Mouse (Mus musculus): ENCODE measurements around the gene Unc13a. TPM values are rescaled to one million over a fixed set of nuclear protein-coding genes. Genes with fewer than 3 reads are reported as not detected.

Unc13a gene
- polyA plus RNA-seq, 1 experiment = 1.6 TPM

- Histone ChIP-seq H3K36me3 (ENCODE audit: control insufficient read depth, insufficient read depth, low read length) (no peaks in the 10 kb centered on the region), H3K27me3 (ENCODE audit: control insufficient read depth, insufficient read depth, low read length) (peaks cover 17% of the 10 kb centered on the region), H3K4me3 (ENCODE audit: low read depth, low read length) (no peak overlapping the region), H3K27ac (ENCODE audit: insufficient read depth, low read depth, low read length) (no peak overlapping the region), H3K4me1 (ENCODE audit: control insufficient read depth, insufficient read depth, insufficient read length, low read length) (peaks cover 9% of the 10 kb centered on the region)
- TF ChIP-seq POLR2A (IDR thresholded peaks at IDR 0.05; ENCODE audit: low read depth, low read length) = no peak
- TF ChIP-seq CTCF (IDR thresholded peaks at IDR 0.05; ENCODE audit: extremely low read depth, insufficient read length, insufficient replicate concordance, low read depth, low read length) = no peak
- WGBS = 25% methylated on average over 8 of the region's 9 CpGs
These were observed 13.7 kb downstream of the Unc13a start for GRCm38 (mm10) chr8:71657816-71658215.

- 2% methylated on average over 24 of the region's 24 CpGs for WGBS
- Histone ChIP-seq H3K27ac (ENCODE audit: insufficient read depth, low read depth, low read length) (no peak overlapping the region), H3K36me3 (ENCODE audit: control insufficient read depth, insufficient read depth, low read length) (no peaks in the 10 kb centered on the region), H3K4me3 (ENCODE audit: low read depth, low read length) (no peak overlapping the region), H3K27me3 (ENCODE audit: control insufficient read depth, insufficient read depth, low read length) (peaks cover 14% of the 10 kb centered on the region), H3K4me1 (ENCODE audit: control insufficient read depth, insufficient read depth, insufficient read length, low read length) (peaks cover 9% of the 10 kb centered on the region)
- TF ChIP-seq CTCF (IDR thresholded peaks at IDR 0.05; ENCODE audit: extremely low read depth, insufficient read length, insufficient replicate concordance, low read depth, low read length) (no peak), POLR2A (IDR thresholded peaks at IDR 0.05; ENCODE audit: low read depth, low read length) (no peak)
These were observed 17.0 kb downstream of the Unc13a start for GRCm38 (mm10) chr8:71654600-71654999.

- 78% methylated on average over 9 of the region's 9 CpGs for WGBS
- no peak overlapping the region for H3K4me3 ChIP-seq (ENCODE audit: low read depth, low read length)
- TF ChIP-seq CTCF (IDR thresholded peaks at IDR 0.05; ENCODE audit: extremely low read depth, insufficient read length, insufficient replicate concordance, low read depth, low read length) (no peak), POLR2A (IDR thresholded peaks at IDR 0.05; ENCODE audit: low read depth, low read length) (no peak)
- H3K36me3 ChIP-seq (ENCODE audit: control insufficient read depth, insufficient read depth, low read length) = no peaks in the 10 kb centered on the region
- H3K4me1 ChIP-seq (ENCODE audit: control insufficient read depth, insufficient read depth, insufficient read length, low read length) = no peaks in the 10 kb centered on the region
- H3K27ac ChIP-seq (ENCODE audit: insufficient read depth, low read depth, low read length) = no peak overlapping the region
- H3K27me3 ChIP-seq (ENCODE audit: control insufficient read depth, insufficient read depth, low read length) = no peaks in the 10 kb centered on the region
These were observed 26.0 kb downstream of the Unc13a start for GRCm38 (mm10) chr8:71645510-71645909.

GRCm38 (mm10) chr8:71639318-71639717 is 32.2 kb downstream of the Unc13a start:
- 74% methylated on average over 4 of the region's 4 CpGs for WGBS
- no peak overlapping the region for H3K27ac ChIP-seq (ENCODE audit: insufficient read depth, low read depth, low read length)
- TF ChIP-seq POLR2A (IDR thresholded peaks at IDR 0.05; ENCODE audit: low read depth, low read length) = no peak
- no peak for TF ChIP-seq CTCF (IDR thresholded peaks at IDR 0.05; ENCODE audit: extremely low read depth, insufficient read length, insufficient replicate concordance, low read depth, low read length)

GRCm38 (mm10) chr8:71638321-71638720 is 33.2 kb downstream of the Unc13a start:
- Histone ChIP-seq H3K4me3 (ENCODE audit: low read depth, low read length) (no peak overlapping the region), H3K4me1 (ENCODE audit: control insufficient read depth, insufficient read depth, insufficient read length, low read length) (no peaks in the 10 kb centered on the region; the same call in 1 of the 2 replicates), H3K27me3 (ENCODE audit: control insufficient read depth, insufficient read depth, low read length) (no peaks in the 10 kb centered on the region), H3K36me3 (ENCODE audit: control insufficient read depth, insufficient read depth, low read length) (no peaks in the 10 kb centered on the region), H3K27ac (ENCODE audit: insufficient read depth, low read depth, low read length) (no peak overlapping the region)
- TF ChIP-seq CTCF (IDR thresholded peaks at IDR 0.05; ENCODE audit: extremely low read depth, insufficient read length, insufficient replicate concordance, low read depth, low read length) = no peak
- TF ChIP-seq POLR2A (IDR thresholded peaks at IDR 0.05; ENCODE audit: low read depth, low read length) = no peak
- 66% methylated on average over 6 of the region's 6 CpGs for WGBS

More at GRCm38 (mm10) chr8:71639318-71639717, 32.2 kb downstream of the Unc13a start:
- Histone ChIP-seq H3K36me3 (ENCODE audit: control insufficient read depth, insufficient read depth, low read length) (no peaks in the 10 kb centered on the region), H3K4me3 (ENCODE audit: low read depth, low read length) (no peak overlapping the region), H3K27me3 (ENCODE audit: control insufficient read depth, insufficient read depth, low read length) (no peaks in the 10 kb centered on the region), H3K4me1 (ENCODE audit: control insufficient read depth, insufficient read depth, insufficient read length, low read length) (no peaks in the 10 kb centered on the region; the same call in 1 of the 2 replicates)

- no peaks in the 10 kb centered on the region; the same call in 1 of the 2 replicates for H3K4me1 ChIP-seq (ENCODE audit: control insufficient read depth, insufficient read depth, insufficient read length, low read length)
- no peak overlapping the region for H3K27ac ChIP-seq (ENCODE audit: insufficient read depth, low read depth, low read length)
- no peak overlapping the region for H3K4me3 ChIP-seq (ENCODE audit: low read depth, low read length)
- no peaks in the 10 kb centered on the region for H3K36me3 ChIP-seq (ENCODE audit: control insufficient read depth, insufficient read depth, low read length)
- H3K27me3 ChIP-seq (ENCODE audit: control insufficient read depth, insufficient read depth, low read length) = no peaks in the 10 kb centered on the region
- TF ChIP-seq POLR2A (IDR thresholded peaks at IDR 0.05; ENCODE audit: low read depth, low read length) (no peak), CTCF (IDR thresholded peaks at IDR 0.05; ENCODE audit: extremely low read depth, insufficient read length, insufficient replicate concordance, low read depth, low read length) (no peak)
- WGBS = 65% methylated on average over 8 of the region's 8 CpGs
These were observed 34.1 kb downstream of the Unc13a start for GRCm38 (mm10) chr8:71637149-71638095.

- Histone ChIP-seq H3K36me3 (ENCODE audit: control insufficient read depth, insufficient read depth, low read length) (no peaks in the 10 kb centered on the region), H3K27ac (ENCODE audit: insufficient read depth, low read depth, low read length) (no peak overlapping the region), H3K27me3 (ENCODE audit: control insufficient read depth, insufficient read depth, low read length) (no peaks in the 10 kb centered on the region; the same call in 1 of the 2 replicates), H3K4me1 (ENCODE audit: control insufficient read depth, insufficient read depth, insufficient read length, low read length) (peaks cover 11% of the 10 kb centered on the region), H3K4me3 (ENCODE audit: low read depth, low read length) (no peak overlapping the region)
- WGBS = 2% methylated on average over 26 of the region's 26 CpGs
- TF ChIP-seq CTCF (IDR thresholded peaks at IDR 0.05; ENCODE audit: extremely low read depth, insufficient read length, insufficient replicate concordance, low read depth, low read length) (no peak), POLR2A (IDR thresholded peaks at IDR 0.05; ENCODE audit: low read depth, low read length) (0 out of 2 replicates have a peak, but pooled peaks have one; percentile 15)
These were observed 37.4 kb downstream of the Unc13a start for GRCm38 (mm10) chr8:71633981-71634667.
